Mouse (Mus musculus): ENCODE measurements around the gene Kcnt1. TPM values are rescaled to one million over a fixed set of nuclear protein-coding genes. Genes with fewer than 3 reads are reported as not detected.

Kcnt1 gene
- polyA plus RNA-seq, 1 experiment from 2014 or later = 0.13 TPM

DNA sequence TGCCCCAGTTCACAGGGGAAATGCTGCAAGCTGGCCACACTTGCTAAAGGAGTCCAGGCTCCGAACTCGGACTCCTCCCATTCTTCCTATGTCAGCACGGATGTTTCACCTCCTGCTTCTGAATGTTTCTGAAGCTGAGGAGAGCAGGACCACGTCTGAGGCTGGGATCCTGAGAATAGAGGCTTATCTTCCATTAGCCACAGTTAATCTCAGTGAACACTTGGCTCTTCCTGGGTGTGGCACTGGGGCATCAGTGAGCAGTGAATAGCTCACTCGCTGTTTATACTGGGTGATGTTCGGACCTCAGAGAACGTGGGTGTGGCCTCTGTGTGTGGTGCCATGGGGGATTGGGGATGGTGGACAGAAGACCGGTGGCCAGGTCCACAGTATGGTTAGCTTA, 23.7 kb downstream of the Kcnt1 start:
- Histone ChIP-seq H3K9me3 (replicated peaks; ENCODE audit: control insufficient read depth, low read length) (no peaks in the 10 kb centered on the region), H3K4me2 (ENCODE audit: low read depth, low read length) (no peak overlapping the region), H3K27ac (ENCODE audit: low read length) (no peak overlapping the region), H3K4me3 (ENCODE audit: low read length) (no peak overlapping the region), H3K36me3 (ENCODE audit: control insufficient read depth, insufficient read depth) (no peaks in the 10 kb centered on the region), H3K9ac (ENCODE audit: low read length) (no peak overlapping the region), H3K4me1 (ENCODE audit: control insufficient read depth, insufficient read depth, low read length) (no peaks in the 10 kb centered on the region), H3K27me3 (ENCODE audit: control insufficient read depth, insufficient read depth, low read length) (peaks cover 5% of the 10 kb centered on the region; the same call in 1 of the 2 replicates)
- no peak for ATAC-seq (replicated peaks; ENCODE audit: extremely low read depth, insufficient read depth, low FRiP score)
- WGBS = 44% methylated on average over 8 of the region's 8 CpGs

DNA sequence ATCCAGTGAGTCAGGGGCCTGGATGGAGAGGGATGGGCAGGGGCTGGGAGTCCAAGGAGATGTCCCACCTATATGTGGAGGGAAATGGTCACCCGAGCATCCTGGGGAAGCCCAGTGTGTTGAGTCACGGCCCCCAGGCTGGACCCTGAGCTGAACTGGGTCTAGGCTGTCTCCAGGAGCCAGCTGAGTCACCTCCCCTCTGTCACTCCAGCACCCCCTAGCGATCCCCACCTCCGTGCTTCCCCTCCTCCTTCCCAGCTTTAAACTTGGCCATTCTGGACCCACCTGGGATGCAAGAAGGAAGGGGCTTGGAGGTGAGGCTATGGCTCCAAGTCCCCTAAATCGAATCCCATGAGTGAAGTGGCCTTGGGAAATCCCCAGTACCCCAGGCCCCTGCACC, 24.6 kb downstream of the Kcnt1 start:
- Histone ChIP-seq H3K4me3 (ENCODE audit: low read length) (no peak overlapping the region), H3K9ac (ENCODE audit: low read length) (no peak overlapping the region), H3K36me3 (ENCODE audit: control insufficient read depth, insufficient read depth) (no peaks in the 10 kb centered on the region), H3K27ac (ENCODE audit: low read length) (no peak overlapping the region), H3K4me2 (ENCODE audit: low read depth, low read length) (no peak overlapping the region), H3K9me3 (replicated peaks; ENCODE audit: control insufficient read depth, low read length) (no peaks in the 10 kb centered on the region), H3K4me1 (ENCODE audit: control insufficient read depth, insufficient read depth, low read length) (no peaks in the 10 kb centered on the region), H3K27me3 (ENCODE audit: control insufficient read depth, insufficient read depth, low read length) (peaks cover 5% of the 10 kb centered on the region; the same call in 1 of the 2 replicates)
- WGBS = 45% methylated on average over 5 of the region's 5 CpGs
- no peak for ATAC-seq (replicated peaks; ENCODE audit: extremely low read depth, insufficient read depth, low FRiP score)

DNA sequence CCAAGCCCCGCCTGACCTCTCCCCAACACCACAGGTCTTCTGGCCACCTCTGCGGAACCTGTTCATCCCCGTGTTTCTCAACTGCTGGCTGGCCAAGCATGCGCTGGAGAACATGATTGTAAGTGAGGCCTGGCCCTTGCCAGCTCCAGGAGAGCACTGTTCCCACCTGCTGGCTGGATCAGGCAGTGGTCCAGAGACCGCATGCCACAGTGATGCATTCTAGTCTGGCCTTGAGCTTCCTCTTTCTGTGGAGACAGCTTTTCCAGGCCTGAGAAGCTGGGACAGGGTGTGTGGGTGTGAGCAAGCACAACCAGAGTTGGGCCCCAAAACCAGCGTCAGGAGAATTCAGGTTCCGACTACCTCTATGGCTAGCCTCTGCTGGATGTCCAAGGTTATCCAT, 28.9 kb downstream of the Kcnt1 start:
- no peak overlapping the region for H3K9ac ChIP-seq (ENCODE audit: low read length)
- H3K9me3 ChIP-seq (replicated peaks; ENCODE audit: control insufficient read depth, low read length) = no peaks in the 10 kb centered on the region
- H3K27ac ChIP-seq (ENCODE audit: low read length) = no peak overlapping the region
- no peak overlapping the region for H3K4me3 ChIP-seq (ENCODE audit: low read length)
- no peak overlapping the region for H3K4me2 ChIP-seq (ENCODE audit: low read depth, low read length)
- no peaks in the 10 kb centered on the region for H3K36me3 ChIP-seq (ENCODE audit: control insufficient read depth, insufficient read depth)
- peaks cover 2% of the 10 kb centered on the region; the same call in 1 of the 2 replicates for H3K27me3 ChIP-seq (ENCODE audit: control insufficient read depth, insufficient read depth, low read length)
- no peak for ATAC-seq (replicated peaks; ENCODE audit: extremely low read depth, insufficient read depth, low FRiP score)
- no peaks in the 10 kb centered on the region for H3K4me1 ChIP-seq (ENCODE audit: control insufficient read depth, insufficient read depth, low read length)
- 68% methylated on average over 7 of the region's 7 CpGs for WGBS

DNA sequence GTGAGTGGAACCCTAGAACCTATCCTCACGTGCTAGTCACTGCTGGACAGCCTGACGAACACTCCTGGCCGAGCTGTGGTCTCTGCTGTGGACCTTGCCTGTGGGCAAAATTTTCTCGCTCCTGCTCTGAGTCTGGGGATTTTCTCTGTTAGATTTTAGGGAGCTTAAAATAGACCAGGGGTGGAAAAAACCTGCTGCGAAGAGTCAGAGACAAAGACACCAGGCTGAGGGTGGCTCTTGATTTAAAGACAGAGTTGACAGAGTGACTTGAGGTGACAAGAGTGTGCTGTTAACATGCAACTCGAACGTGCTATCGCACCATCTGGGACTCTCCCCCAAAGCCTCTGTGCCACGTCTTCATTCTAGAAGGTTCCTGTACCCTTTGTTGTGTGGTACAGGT, 35.4 kb downstream of the Kcnt1 start:
- no peak for ATAC-seq (replicated peaks; ENCODE audit: extremely low read depth, insufficient read depth, low FRiP score)
- no peaks in the 10 kb centered on the region for H3K4me1 ChIP-seq (ENCODE audit: control insufficient read depth, insufficient read depth, low read length)
- H3K4me2 ChIP-seq (ENCODE audit: low read depth, low read length) = no peak overlapping the region
- no peaks in the 10 kb centered on the region for H3K9me3 ChIP-seq (replicated peaks; ENCODE audit: control insufficient read depth, low read length)
- no peaks in the 10 kb centered on the region for H3K36me3 ChIP-seq (ENCODE audit: control insufficient read depth, insufficient read depth)
- H3K9ac ChIP-seq (ENCODE audit: low read length) = no peak overlapping the region
- H3K27me3 ChIP-seq (ENCODE audit: control insufficient read depth, insufficient read depth, low read length) = no peaks in the 10 kb centered on the region
- H3K27ac ChIP-seq (ENCODE audit: low read length) = no peak overlapping the region
- no peak overlapping the region for H3K4me3 ChIP-seq (ENCODE audit: low read length)
- WGBS = 46% methylated on average over 9 of the region's 9 CpGs

DNA sequence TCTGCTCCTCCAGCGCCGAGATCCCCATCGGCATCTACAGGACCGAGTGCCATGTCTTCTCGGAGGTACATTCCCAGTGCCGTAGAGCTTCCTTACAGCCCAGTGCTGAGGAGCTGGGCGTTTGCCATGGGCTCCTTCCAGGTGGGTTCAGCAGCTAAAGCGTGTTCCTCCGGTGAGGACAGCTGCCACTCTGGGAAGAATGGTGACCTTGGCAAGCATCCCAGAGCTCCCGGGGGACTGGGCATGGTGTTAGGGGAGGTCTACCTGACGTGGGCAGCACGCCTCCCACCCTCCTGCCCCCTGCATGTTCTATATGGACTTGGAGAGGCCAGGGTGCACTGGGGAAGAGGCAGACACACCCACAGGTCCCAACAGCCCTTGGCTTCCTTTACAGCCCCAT, 46.3 kb downstream of the Kcnt1 start:
- Histone ChIP-seq H3K9ac (ENCODE audit: low read length) (no peak overlapping the region), H3K27me3 (ENCODE audit: control insufficient read depth, insufficient read depth, low read length) (no peaks in the 10 kb centered on the region), H3K4me1 (ENCODE audit: control insufficient read depth, insufficient read depth, low read length) (no peaks in the 10 kb centered on the region), H3K4me3 (ENCODE audit: low read length) (no peak overlapping the region), H3K4me2 (ENCODE audit: low read depth, low read length) (no peak overlapping the region), H3K9me3 (replicated peaks; ENCODE audit: control insufficient read depth, low read length) (no peaks in the 10 kb centered on the region), H3K27ac (ENCODE audit: low read length) (no peak overlapping the region), H3K36me3 (ENCODE audit: control insufficient read depth, insufficient read depth) (no peaks in the 10 kb centered on the region)
- ATAC-seq (replicated peaks; ENCODE audit: extremely low read depth, insufficient read depth, low FRiP score) = no peak
- 67% methylated on average over 12 of the region's 12 CpGs for WGBS

DNA sequence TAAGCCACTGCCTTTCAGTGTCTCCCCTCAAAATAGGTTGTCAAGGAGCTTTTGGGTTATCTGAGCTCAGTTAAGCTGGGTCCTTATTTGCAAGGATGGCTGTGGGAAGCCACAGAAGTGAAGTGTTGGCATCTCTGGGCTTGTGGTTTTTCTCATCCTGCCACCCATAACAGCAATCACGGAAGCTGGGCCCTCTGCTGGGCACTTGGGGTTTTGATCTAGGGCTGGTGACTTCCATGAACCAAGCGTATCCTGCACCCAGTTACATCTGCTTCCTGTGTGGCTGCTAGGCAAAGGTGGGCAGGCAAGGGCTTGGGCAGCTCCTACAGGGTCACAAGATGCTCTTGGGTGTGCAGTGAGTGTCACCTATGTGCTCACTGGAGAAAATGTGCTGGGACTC, 49.7 kb downstream of the Kcnt1 start:
- 39% methylated on average over 2 of the region's 2 CpGs for WGBS
- Histone ChIP-seq H3K36me3 (ENCODE audit: control insufficient read depth, insufficient read depth) (no peaks in the 10 kb centered on the region), H3K9me3 (replicated peaks; ENCODE audit: control insufficient read depth, low read length) (no peaks in the 10 kb centered on the region), H3K27ac (ENCODE audit: low read length) (no peak overlapping the region), H3K4me1 (ENCODE audit: control insufficient read depth, insufficient read depth, low read length) (no peaks in the 10 kb centered on the region), H3K4me2 (ENCODE audit: low read depth, low read length) (no peak overlapping the region), H3K9ac (ENCODE audit: low read length) (no peak overlapping the region), H3K27me3 (ENCODE audit: control insufficient read depth, insufficient read depth, low read length) (no peaks in the 10 kb centered on the region), H3K4me3 (ENCODE audit: low read length) (no peak overlapping the region)
- ATAC-seq (replicated peaks; ENCODE audit: extremely low read depth, insufficient read depth, low FRiP score) = no peak

DNA sequence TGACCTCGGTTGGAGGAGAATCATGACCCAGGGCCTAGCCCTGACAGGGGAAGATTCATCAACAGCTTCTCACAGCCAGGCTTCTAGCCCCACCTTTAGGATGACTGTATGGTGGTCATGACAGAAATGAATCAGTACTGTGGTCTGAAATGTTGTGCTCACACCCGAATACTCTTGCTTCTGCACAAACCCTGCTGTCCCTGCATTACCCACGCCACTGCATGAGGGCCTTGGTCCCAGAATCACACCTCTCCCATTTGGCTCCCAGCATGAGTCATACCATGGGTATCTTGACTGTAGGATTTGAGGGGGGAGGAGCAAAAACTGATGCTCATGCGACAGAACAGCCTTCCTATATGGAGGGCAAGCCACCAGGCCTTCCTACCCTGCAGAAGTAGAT, 50.7 kb downstream of the Kcnt1 start:
- no peaks in the 10 kb centered on the region for H3K27me3 ChIP-seq (ENCODE audit: control insufficient read depth, insufficient read depth, low read length)
- ATAC-seq (replicated peaks; ENCODE audit: extremely low read depth, insufficient read depth, low FRiP score) = no peak
- H3K9me3 ChIP-seq (replicated peaks; ENCODE audit: control insufficient read depth, low read length) = no peaks in the 10 kb centered on the region
- no peak overlapping the region for H3K4me3 ChIP-seq (ENCODE audit: low read length)
- no peak overlapping the region for H3K9ac ChIP-seq (ENCODE audit: low read length)
- H3K27ac ChIP-seq (ENCODE audit: low read length) = no peak overlapping the region
- no peaks in the 10 kb centered on the region for H3K36me3 ChIP-seq (ENCODE audit: control insufficient read depth, insufficient read depth)
- 67% methylated on average over 4 of the region's 4 CpGs for WGBS
- H3K4me1 ChIP-seq (ENCODE audit: control insufficient read depth, insufficient read depth, low read length) = no peaks in the 10 kb centered on the region
- H3K4me2 ChIP-seq (ENCODE audit: low read depth, low read length) = no peak overlapping the region

DNA sequence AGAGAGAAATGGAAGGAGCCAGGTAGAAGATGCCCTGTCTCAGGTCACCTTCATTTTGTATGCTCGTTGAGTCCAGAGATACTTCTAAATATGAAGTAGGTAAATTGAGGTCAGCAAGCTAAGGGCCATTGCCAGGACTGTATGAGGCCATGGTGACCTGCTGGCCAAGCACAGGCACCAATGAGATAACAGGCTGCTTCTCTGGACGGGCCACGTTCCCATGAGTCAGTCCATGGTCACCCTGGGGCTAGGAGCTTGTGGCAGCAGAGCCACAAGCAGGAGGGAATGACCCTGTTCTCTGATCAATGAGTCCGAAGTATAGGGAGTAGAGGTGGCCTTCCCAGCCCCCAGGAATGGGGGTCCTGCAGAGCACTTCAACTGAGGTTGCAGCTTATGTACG, 51.3 kb downstream of the Kcnt1 start:
- Histone ChIP-seq H3K27me3 (ENCODE audit: control insufficient read depth, insufficient read depth, low read length) (no peaks in the 10 kb centered on the region), H3K4me1 (ENCODE audit: control insufficient read depth, insufficient read depth, low read length) (no peaks in the 10 kb centered on the region), H3K4me3 (ENCODE audit: low read length) (no peak overlapping the region), H3K9me3 (replicated peaks; ENCODE audit: control insufficient read depth, low read length) (no peaks in the 10 kb centered on the region), H3K36me3 (ENCODE audit: control insufficient read depth, insufficient read depth) (no peaks in the 10 kb centered on the region), H3K9ac (ENCODE audit: low read length) (no peak overlapping the region), H3K4me2 (ENCODE audit: low read depth, low read length) (no peak overlapping the region), H3K27ac (ENCODE audit: low read length) (no peak overlapping the region)
- no peak for ATAC-seq (replicated peaks; ENCODE audit: extremely low read depth, insufficient read depth, low FRiP score)
- 73% methylated on average over 5 of the region's 5 CpGs for WGBS

DNA sequence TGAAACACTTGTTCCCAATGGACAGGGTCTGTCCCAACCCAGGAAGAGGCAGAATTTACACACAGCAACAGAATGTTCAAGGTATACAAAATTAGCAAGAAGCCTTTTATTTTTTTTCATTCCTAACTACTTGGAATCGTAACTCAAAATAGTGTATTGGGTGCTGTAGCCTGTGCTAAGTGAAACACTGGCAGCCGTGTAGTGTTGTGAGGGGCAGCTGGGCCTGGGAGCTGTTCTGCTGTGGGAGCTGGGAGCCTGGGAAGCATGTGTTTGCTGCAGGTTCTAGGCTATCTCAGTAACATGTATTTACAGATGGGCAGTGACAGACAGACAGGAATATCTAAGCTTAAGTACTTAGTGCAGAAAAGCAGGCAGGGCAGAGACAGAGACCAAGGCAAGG, 54.9 kb downstream of the Kcnt1 start:
- H3K9me3 ChIP-seq (replicated peaks; ENCODE audit: control insufficient read depth, low read length) = no peaks in the 10 kb centered on the region
- no peak overlapping the region for H3K4me2 ChIP-seq (ENCODE audit: low read depth, low read length)
- H3K9ac ChIP-seq (ENCODE audit: low read length) = no peak overlapping the region
- no peaks in the 10 kb centered on the region for H3K27me3 ChIP-seq (ENCODE audit: control insufficient read depth, insufficient read depth, low read length)
- no peak for ATAC-seq (replicated peaks; ENCODE audit: extremely low read depth, insufficient read depth, low FRiP score)
- no peak overlapping the region for H3K27ac ChIP-seq (ENCODE audit: low read length)
- H3K4me3 ChIP-seq (ENCODE audit: low read length) = no peak overlapping the region
- H3K4me1 ChIP-seq (ENCODE audit: control insufficient read depth, insufficient read depth, low read length) = no peaks in the 10 kb centered on the region; the same call in 1 of the 2 replicates
- 69% methylated on average over 2 of the region's 2 CpGs for WGBS
- no peaks in the 10 kb centered on the region for H3K36me3 ChIP-seq (ENCODE audit: control insufficient read depth, insufficient read depth)

DNA sequence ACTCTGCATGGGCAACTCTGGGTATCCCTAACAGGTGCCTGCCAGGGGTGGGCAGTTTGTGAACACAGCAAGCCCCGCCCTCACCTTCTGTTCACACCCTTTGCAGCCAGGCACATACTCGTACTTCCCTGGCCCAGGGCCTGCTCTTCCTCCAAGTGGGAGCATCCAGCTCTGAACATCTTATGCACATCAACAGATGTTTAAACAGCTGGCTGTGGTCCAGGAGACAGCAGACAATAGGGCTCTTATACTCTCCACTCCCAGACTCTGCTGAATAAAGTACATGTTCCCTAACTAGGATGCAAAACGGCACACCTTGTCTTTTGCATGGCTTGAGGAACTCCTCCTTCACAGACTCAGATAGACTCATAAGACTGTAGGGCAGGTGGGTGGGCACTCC, 56.4 kb downstream of the Kcnt1 start:
- Histone ChIP-seq H3K4me3 (ENCODE audit: low read length) (no peak overlapping the region), H3K27me3 (ENCODE audit: control insufficient read depth, insufficient read depth, low read length) (no peaks in the 10 kb centered on the region), H3K9me3 (replicated peaks; ENCODE audit: control insufficient read depth, low read length) (no peaks in the 10 kb centered on the region), H3K4me1 (ENCODE audit: control insufficient read depth, insufficient read depth, low read length) (no peaks in the 10 kb centered on the region; the same call in 1 of the 2 replicates), H3K27ac (ENCODE audit: low read length) (no peak overlapping the region), H3K36me3 (ENCODE audit: control insufficient read depth, insufficient read depth) (no peaks in the 10 kb centered on the region), H3K4me2 (ENCODE audit: low read depth, low read length) (no peak overlapping the region), H3K9ac (ENCODE audit: low read length) (no peak overlapping the region)
- ATAC-seq (replicated peaks; ENCODE audit: extremely low read depth, insufficient read depth, low FRiP score) = no peak
- WGBS = 51% methylated on average over 3 of the region's 3 CpGs

Data from heart, embryonic 16.5 days (tissue).